Mouse (Mus musculus) left cerebral cortex, postnatal 10 days (tissue): Measurements from ENCODE around the gene Enkd1. TPM values are rescaled to one million over a fixed set of nuclear protein-coding genes. Genes with fewer than 3 reads are reported as not detected.

Source experiments
- DNase-seq, 2 experiments: peaks; one replicate each; pipeline ENCODE4 v3.0.0; 2021 to 2022; ENCODE audit warnings: low spot score in 2 of 2, mixed read lengths in 1 of 2; ENCODE audit errors: extremely low spot score in 1 of 2
- intact Hi-C: fragments of 180-260 bp; cut with DNase I; formaldehyde crosslinking; loops from one replicate; pipeline ENCODE4 v1.15.1; 2025
- total RNA-seq, 2 experiments: library from RNA; stranded (reverse); gene quantifications; 2 replicates each; pipeline ENCODE4 v1.2.3; 2021

Gene Enkd1
- total RNA-seq, 2 experiments from 2014 or later = 12.3 to 13.5 TPM

GRCm38 (mm10) chr8:105687512-105687911 is 20.5 kb downstream of the Enkd1 start:
- intact Hi-C loops = no loop called here

DNA sequence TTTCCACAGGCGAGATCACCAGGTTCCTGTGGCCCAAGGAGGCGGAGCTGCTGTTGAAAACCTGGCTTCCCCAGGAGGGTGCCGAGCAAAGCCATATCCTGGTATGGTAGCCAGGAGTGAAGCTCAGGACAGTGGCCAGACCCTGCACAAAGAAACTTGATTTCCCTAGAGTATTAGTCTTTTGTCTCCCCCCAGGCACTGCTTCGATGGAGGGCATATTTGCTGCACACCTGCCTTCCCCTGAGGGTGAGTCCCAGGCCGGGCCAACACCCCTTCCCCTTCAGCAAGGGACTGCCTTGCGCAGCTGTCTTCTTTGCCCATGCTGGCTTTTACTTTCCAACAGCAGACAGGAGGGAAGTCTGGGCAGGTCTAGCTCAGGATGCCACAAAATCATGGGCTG is 21.5 kb downstream of the Enkd1 start:
- intact Hi-C loops = no loop called here
- no peak for DNase-seq

More at GRCm38 (mm10) chr8:105687512-105687911, 20.5 kb downstream of the Enkd1 start:
- DNase-seq = no peak

DNA sequence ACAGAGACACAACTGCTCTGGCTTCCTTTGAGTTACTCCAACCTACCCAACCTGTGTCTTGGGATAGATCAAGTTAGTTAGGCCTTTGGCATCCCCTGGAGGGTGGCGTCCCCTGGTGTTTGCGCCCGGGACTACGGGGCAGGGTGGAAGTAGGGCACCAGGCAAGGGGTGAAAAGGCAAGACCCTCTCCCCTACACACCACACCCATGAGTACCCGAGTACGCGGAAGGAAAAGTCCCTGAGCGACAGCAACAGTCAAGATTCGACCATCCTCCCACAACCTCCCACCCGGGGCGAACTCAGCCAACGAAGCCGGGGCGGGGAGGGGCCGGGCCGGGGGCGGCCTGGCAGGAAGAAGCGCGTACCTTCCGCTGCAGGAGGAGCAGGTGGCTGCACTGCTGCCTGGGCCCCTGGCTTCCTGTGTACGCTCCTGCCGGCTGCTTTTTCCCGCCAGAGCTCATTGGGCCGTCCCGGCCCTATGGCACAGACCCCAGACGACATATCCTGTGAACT is 22.2 kb downstream of the Enkd1 start, which contains the start of gene Carmil2:
Gene Carmil2, plus strand, starts transcription at position 479 of the 513 bp plus-strand sequence.
- peak in 1 of 2 experiments; percentile 69 for DNase-seq

DNA sequence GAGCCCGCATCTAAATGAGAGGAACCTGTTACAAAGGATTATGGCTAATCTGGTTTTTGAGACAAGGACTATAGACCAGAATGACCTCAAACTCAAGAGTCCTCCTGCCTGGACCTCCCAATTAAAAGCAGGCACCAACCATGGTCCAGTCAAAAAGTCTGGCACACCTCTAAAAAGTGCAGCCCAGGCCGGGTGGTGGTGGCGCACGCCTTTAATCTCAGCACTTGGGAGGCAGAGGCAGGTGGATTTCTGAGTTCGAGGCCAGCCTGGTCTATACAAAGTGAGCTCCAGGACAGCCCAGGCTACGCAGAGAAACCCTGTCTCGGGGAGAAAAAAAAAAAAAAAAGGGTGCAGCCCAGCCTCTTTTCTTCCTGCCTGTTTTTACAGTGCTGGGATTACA is 22.7 kb downstream of the Enkd1 start:
- intact Hi-C loops = no loop called here
- DNase-seq = no peak

More for the DNA sequence above, 22.2 kb downstream of the Enkd1 start, which contains the start of gene Carmil2:
- intact Hi-C loops = no loop called here

GRCm38 (mm10) chr8:105677891-105678290 is 30.1 kb downstream of the Enkd1 start:
- intact Hi-C loops = no loop called here
- no peak for DNase-seq

DNA sequence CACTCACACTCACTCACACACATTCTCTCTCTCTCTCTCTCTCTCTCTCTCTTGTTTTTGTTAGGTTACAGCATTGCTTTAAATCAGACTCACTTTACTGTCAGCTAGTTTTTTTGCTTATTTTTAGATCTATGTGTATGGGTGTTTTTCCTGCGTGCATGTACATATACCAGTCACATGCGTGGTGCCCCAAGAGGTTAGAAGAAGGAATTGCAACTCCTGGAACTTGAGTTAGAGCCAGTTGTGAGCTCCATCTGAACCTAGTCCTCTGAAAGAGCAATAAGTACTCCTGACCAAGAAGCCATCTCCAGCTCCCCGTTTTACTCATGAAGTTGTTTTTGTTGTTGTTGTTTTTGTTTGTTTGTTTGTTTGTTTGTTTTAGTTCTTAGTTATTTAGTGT is 46.8 kb downstream of the Enkd1 start:
- DNase-seq = no peak
- intact Hi-C loops = no loop called here

DNA sequence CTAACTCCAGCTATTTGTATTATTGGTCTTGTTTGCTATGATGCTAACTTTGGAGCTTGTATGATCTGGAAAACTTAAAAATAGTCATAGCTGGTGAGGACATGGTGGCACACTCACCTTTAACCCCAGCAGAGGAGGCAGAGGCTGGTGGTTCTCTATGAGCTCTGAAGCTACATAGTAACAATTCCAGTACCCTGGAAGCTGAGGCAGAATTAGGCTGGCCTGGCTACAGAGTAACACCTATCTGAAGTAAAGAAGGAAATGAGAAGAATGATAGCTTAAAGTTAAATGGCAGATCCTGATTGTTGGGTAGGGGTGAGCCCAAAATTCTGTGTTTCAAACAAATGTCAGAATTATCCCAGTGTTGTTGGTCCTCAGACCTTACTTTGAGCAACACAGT is 50.4 kb downstream of the Enkd1 start:
- intact Hi-C loops = no loop called here

More for the DNA sequence above, 50.4 kb downstream of the Enkd1 start:
- DNase-seq = no peak

Other genes with a start within 250 kb of the Enkd1 start
- 10 to 100 TPM; 75.5 to 88.7 TPM for gene Tppp3, start 236.7 kb downstream of the Enkd1 start, total RNA-seq
- gene Zdhhc1, start 211.3 kb downstream of the Enkd1 start, total RNA-seq = 10 to 100 TPM; 21.6 to 21.8 TPM
- not detected for gene Hsd11b2, start 189.5 kb downstream of the Enkd1 start, total RNA-seq
- gene Atp6v0d1, start 142.2 kb downstream of the Enkd1 start, total RNA-seq = 100 to 1,000 TPM; 346 to 352 TPM
- 10 to 100 TPM; 74.5 to 76.2 TPM for gene Ripor1, start 103.0 kb downstream of the Enkd1 start, total RNA-seq
- 10 to 100 TPM; 54.3 to 55.9 TPM for gene Ctcf, start 71.6 kb downstream of the Enkd1 start, total RNA-seq
- not detected for gene Agrp, start 70.8 kb downstream of the Enkd1 start, total RNA-seq
- gene Carmil2, start 21.9 kb downstream of the Enkd1 start, total RNA-seq = 10 to 100 TPM; 43.6 to 46.6 TPM
- 10 to 100 TPM; 49.3 to 51.0 TPM for gene Acd, start 7.1 kb downstream of the Enkd1 start, total RNA-seq
- 10 to 100 TPM; 40.7 to 44.1 TPM for gene Pard6a, start 7.1 kb downstream of the Enkd1 start, total RNA-seq
- under 1 TPM in 1 of 2 experiments, not detected in 1; 0.62 TPM for gene 4933405L10Rik, start 555 bp downstream of the Enkd1 start, total RNA-seq
- 10 to 100 TPM; 26.3 to 36.3 TPM for gene Gfod2, start 50.5 kb upstream of the Enkd1 start, total RNA-seq
- 10 to 100 TPM; 23.0 to 23.7 TPM for gene Ranbp10, start 119.1 kb upstream of the Enkd1 start, total RNA-seq
- not detected for gene Tsnaxip1, start 119.5 kb upstream of the Enkd1 start, total RNA-seq
- 10 to 100 TPM; 23.7 to 26.0 TPM for gene Cenpt, start 145.1 kb upstream of the Enkd1 start, total RNA-seq
- gene Thap11, start 146.9 kb upstream of the Enkd1 start, total RNA-seq = 10 to 100 TPM; 33.2 to 34.9 TPM
- gene Nutf2, start 152.4 kb upstream of the Enkd1 start, total RNA-seq = 10 to 100 TPM; 28.7 to 38.1 TPM
- gene Edc4, start 172.7 kb upstream of the Enkd1 start, total RNA-seq = 10 to 100 TPM; 62.7 to 66.5 TPM
- under 1 TPM in 1 of 2 experiments, not detected in 1; 0.97 TPM for gene Nrn1l, start 185.4 kb upstream of the Enkd1 start, total RNA-seq
- 1 to 10 TPM; 7.9 to 8.8 TPM for gene Pskh1, start 192.2 kb upstream of the Enkd1 start, total RNA-seq
- gene Ctrl, start 225.7 kb upstream of the Enkd1 start, total RNA-seq = 1 to 10 TPM in 1 of 2 experiments, under 1 TPM in 1; 0.90 to 1.5 TPM
- gene Psmb10, start 230.2 kb upstream of the Enkd1 start, total RNA-seq = 10 to 100 TPM; 74.6 to 80.0 TPM
- 10 to 100 TPM; 13.0 to 14.1 TPM for gene Lcat, start 235.2 kb upstream of the Enkd1 start, total RNA-seq